Mouse (Mus musculus): ENCODE results near the gene Yod1.

GRCm38 (mm10) chr1:130769925-130770324, 52.8 kb downstream of the Yod1 start:
- TF ChIP-seq CTCF (IDR thresholded peaks at IDR 0.05; ENCODE audit: control insufficient read depth, insufficient read depth, low read length) (no peak), POLR2A (IDR thresholded peaks at IDR 0.05; ENCODE audit: borderline replicate concordance, control insufficient read depth, low read depth, low read length) (no peak)

Data from bone marrow, adult 2 months (tissue).